ENCODE assay signal across 12 mouse cellular contexts in the genomic region with DNA sequence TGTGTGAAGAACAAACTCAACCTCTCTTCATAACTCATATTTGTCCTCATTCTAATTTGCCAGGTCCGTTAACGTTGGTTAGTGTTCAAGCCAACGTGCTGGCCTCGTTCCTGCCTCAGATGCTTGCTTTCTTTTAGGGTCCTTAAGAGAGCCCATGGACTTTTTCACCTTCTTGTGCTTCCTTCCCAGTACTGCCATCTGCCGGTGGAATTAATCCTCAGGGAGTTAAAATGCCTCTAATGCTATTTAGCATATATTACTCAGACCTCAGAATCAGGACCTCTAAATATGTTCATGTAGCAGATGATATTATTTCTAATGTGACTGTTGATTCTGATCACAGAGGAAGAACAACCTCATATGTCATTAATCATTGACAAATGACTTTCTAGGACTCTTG. TPM values are rescaled to one million over a fixed set of nuclear protein-coding genes. Genes with fewer than 3 reads are reported as not detected.
A peak's percentile ranks its signal among the peaks of the same experiment; 100 is the strongest.
DNase-seq lines count a peak whose midpoint lies in the region; ATAC-seq lines count a peak whose summit lies in the region.
"Had no signal": no experiment of that assay in that cellular context is flagged by ENCODE, and none has a peak within 500 bp of the region (broad histone marks: within the 10 kb centered on the region; RNA-seq: fewer than 3 reads in every experiment).

No protein-coding gene starts in this region.

- no peaks in the 10 kb centered on the region for H3K36me3 ChIP-seq in heart, embryonic 11.5 days (ENCODE audit: control insufficient read depth, insufficient read depth, low read length)
- H3K36me3 ChIP-seq: embryonic facial prominence, embryonic 13.5 days; limb, embryonic 15.5 days; midbrain, embryonic 12.5 days; stomach, embryonic 15.5 days had no signal

- WGBS in heart, embryonic 11.5 days (ENCODE audit: insufficient replicate concordance): 55% methylated on average over 5 of the region's 5 CpGs

- no peaks in the 10 kb centered on the region for H3K4me1 ChIP-seq in heart, embryonic 11.5 days (ENCODE audit: control insufficient read depth, insufficient read depth, low read length)
- H3K4me1 ChIP-seq: embryonic facial prominence, embryonic 13.5 days; limb, embryonic 15.5 days; midbrain, embryonic 12.5 days; stomach, embryonic 15.5 days had no signal

- ATAC-seq in heart, embryonic 11.5 days (replicated peaks; ENCODE audit: insufficient number of reproducible peaks, low FRiP score, low TSS enrichment): no peak
- ATAC-seq in frontal cortex, adult (ENCODE audit: low TSS enrichment): no peak

- peak; percentile 25 for DNase-seq in heart, adult 11 months
- peak; percentile 16 for DNase-seq in right cerebral cortex, postnatal 14 days
- no peak for DNase-seq in right cerebral cortex, adult 18-20 months
- DNase-seq in ZHBTc4 (ENCODE audit: low read depth, low spot score): peak; percentile 60
- DNase-seq in thymus, postnatal 14 days: peak; percentile 51
- DNase-seq in spleen, adult 12 weeks (ENCODE audit: low spot score): no peak

- no peak overlapping the region for H3K4me2 ChIP-seq in heart, embryonic 11.5 days
- H3K4me2 ChIP-seq: embryonic facial prominence, embryonic 13.5 days; limb, embryonic 15.5 days; midbrain, embryonic 12.5 days; stomach, embryonic 15.5 days had no signal

- 0 out of 2 replicates have a peak, but pooled peaks cover 2% of the 10 kb centered on the region for H3K9me3 ChIP-seq in heart, embryonic 11.5 days (replicated peaks; ENCODE audit: control insufficient read depth, low read length)
- H3K9me3 ChIP-seq: embryonic facial prominence, embryonic 13.5 days; limb, embryonic 15.5 days; midbrain, embryonic 12.5 days; stomach, embryonic 15.5 days had no signal

- H3K9ac ChIP-seq in heart, embryonic 11.5 days (ENCODE audit: low read depth, low read length): no peak overlapping the region
- H3K9ac ChIP-seq: embryonic facial prominence, embryonic 13.5 days; limb, embryonic 15.5 days; midbrain, embryonic 12.5 days; stomach, embryonic 15.5 days had no signal

- no peak overlapping the region for H3K4me3 ChIP-seq in heart, embryonic 11.5 days (ENCODE audit: low read depth, low read length)
- H3K4me3 ChIP-seq: embryonic facial prominence, embryonic 13.5 days; limb, embryonic 15.5 days; midbrain, embryonic 12.5 days; stomach, embryonic 15.5 days had no signal

- no peak overlapping the region for H3K27ac ChIP-seq in heart, embryonic 11.5 days (ENCODE audit: low read depth, low read length)
- H3K27ac ChIP-seq: embryonic facial prominence, embryonic 13.5 days; limb, embryonic 15.5 days; midbrain, embryonic 12.5 days; stomach, embryonic 15.5 days had no signal

- H3K27me3 ChIP-seq in heart, embryonic 11.5 days (ENCODE audit: control insufficient read depth, insufficient read depth, low read length): no peaks in the 10 kb centered on the region
- H3K27me3 ChIP-seq: embryonic facial prominence, embryonic 13.5 days; limb, embryonic 15.5 days; midbrain, embryonic 12.5 days; stomach, embryonic 15.5 days had no signal

RNA-seq across cellular contexts. Expression of a gene that starts 20.6 kb away (rescaled TPM):
- 0.09 TPM in 1 of 2 replicates, not detected in the other for polyA plus RNA-seq in heart, embryonic 11.5 days (2014; fragmentation: Nextera tagmentation; extraction: Ambion mirVana)
- polyA plus RNA-seq: embryonic facial prominence, embryonic 13.5 days; midbrain, embryonic 12.5 days; stomach, embryonic 15.5 days had no signal

RNA-seq across cellular contexts. Expression of a gene that starts 32.7 kb away (rescaled TPM):
- polyA plus RNA-seq in heart, embryonic 11.5 days (2014; fragmentation: Nextera tagmentation; extraction: Ambion mirVana): 7.6 and 8.3 TPM in 2 replicates

RNA-seq across cellular contexts. Expression of a gene that starts 32.8 kb away (rescaled TPM):
- 20.0 and 20.9 TPM in 2 replicates for polyA plus RNA-seq in heart, embryonic 11.5 days (2014; fragmentation: Nextera tagmentation; extraction: Ambion mirVana)

RNA-seq across cellular contexts. Expression of a gene that starts 34.4 kb away (rescaled TPM):
- 0.14 TPM in 1 of 2 replicates, not detected in the other for polyA plus RNA-seq in heart, embryonic 11.5 days (2014; fragmentation: Nextera tagmentation; extraction: Ambion mirVana)
- polyA plus RNA-seq: midbrain, embryonic 12.5 days had no signal

Comparison
In these comparisons a context has a peak if more than half of its experiments do, and no peak if none do; other contexts are left out.
1. DNase-seq: peak in heart, adult 11 months (single experiment), right cerebral cortex, postnatal 14 days (single experiment), ZHBTc4 (single experiment) and thymus, postnatal 14 days (single experiment); none in right cerebral cortex, adult 18-20 months (single experiment) and spleen, adult 12 weeks (single experiment).